Mouse (Mus musculus): ENCODE measurements at regions not wholly inside any gene's neighbourhood (a gene's known extent, or its start where the extent isn't known, plus 50 kb on each side); places are given as distances from the start of the nearest gene placed in this dataset.
A peak's percentile ranks its signal among the peaks of the same experiment; 100 is the strongest.

DNA sequence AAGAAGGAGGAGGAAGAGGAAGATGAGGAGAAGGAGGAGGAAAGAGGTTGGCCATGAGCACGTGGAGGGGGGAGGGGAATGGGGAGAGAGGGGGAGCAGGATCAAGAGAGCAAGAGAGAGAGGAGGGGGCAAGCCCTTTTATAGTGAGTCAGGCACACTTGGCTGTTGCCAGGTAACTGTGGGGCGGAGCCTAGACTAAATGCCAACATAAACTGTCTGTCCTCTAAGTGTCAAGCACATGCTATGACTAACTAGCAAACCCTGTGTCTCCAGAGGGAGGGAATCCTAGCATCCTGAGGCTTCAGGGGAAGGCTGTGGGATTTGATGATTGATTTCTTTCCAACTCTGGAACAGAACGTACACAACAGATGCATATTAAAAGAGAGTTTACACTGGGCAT lies 223.2 kb downstream of the Gadd45g start:
- WGBS: 68% methylated on average over 3 of the region's 3 CpGs
- no peak for DNase-seq (ENCODE audit: low read depth in 1 of 2, low spot score in 2 of 2)
- Histone ChIP-seq H3K27ac (ENCODE audit: insufficient read depth, low read length) (no peak overlapping the region), H3K4me3 (ENCODE audit: extremely low read depth, insufficient read depth, insufficient read length) (no peak overlapping the region), H3K4me1 (ENCODE audit: control insufficient read depth, insufficient read depth, insufficient read length) (peaks cover 27% of the 10 kb centered on the region; the same call in 1 of the 2 replicates), H3K27me3 (ENCODE audit: control insufficient read depth, insufficient read depth, low read length) (no peaks in the 10 kb centered on the region), H3K36me3 (ENCODE audit: control insufficient read depth, insufficient read depth, low read length) (no peaks in the 10 kb centered on the region)
- TF ChIP-seq CTCF (IDR thresholded peaks at IDR 0.05; ENCODE audit: extremely low read depth, insufficient read depth, insufficient read length, insufficient replicate concordance) (no peak), POLR2A (IDR thresholded peaks at IDR 0.05; ENCODE audit: low read depth, low read length) (no peak)

GRCm38 (mm10) chr13:52070731-52071663 lies 224.5 kb downstream of the Gadd45g start:
- WGBS: 51% methylated on average over 19 of the region's 19 CpGs
- Histone ChIP-seq H3K4me3 (ENCODE audit: extremely low read depth, insufficient read depth, insufficient read length) (no peak overlapping the region), H3K4me1 (ENCODE audit: control insufficient read depth, insufficient read depth, insufficient read length) (peaks cover 27% of the 10 kb centered on the region; the same call in 1 of the 2 replicates), H3K36me3 (ENCODE audit: control insufficient read depth, insufficient read depth, low read length) (no peaks in the 10 kb centered on the region), H3K27me3 (ENCODE audit: control insufficient read depth, insufficient read depth, low read length) (no peaks in the 10 kb centered on the region), H3K27ac (ENCODE audit: insufficient read depth, low read length) (no peak overlapping the region)
- TF ChIP-seq CTCF (IDR thresholded peaks at IDR 0.05; ENCODE audit: extremely low read depth, insufficient read depth, insufficient read length, insufficient replicate concordance) (no peak), POLR2A (IDR thresholded peaks at IDR 0.05; ENCODE audit: low read depth, low read length) (no peak)
- DNase-seq (ENCODE audit: low read depth in 1 of 2, low spot score in 2 of 2): no peak

GRCm38 (mm10) chr13:52077616-52078015 lies 231.1 kb downstream of the Gadd45g start:
- H3K4me1 ChIP-seq (ENCODE audit: control insufficient read depth, insufficient read depth, insufficient read length): peaks cover 26% of the 10 kb centered on the region
- DNase-seq (ENCODE audit: low read depth in 1 of 2, low spot score in 2 of 2): no peak
- H3K27me3 ChIP-seq (ENCODE audit: control insufficient read depth, insufficient read depth, low read length): no peaks in the 10 kb centered on the region
- 83% methylated on average over 4 of the region's 4 CpGs for WGBS
- TF ChIP-seq CTCF (IDR thresholded peaks at IDR 0.05; ENCODE audit: extremely low read depth, insufficient read depth, insufficient read length, insufficient replicate concordance): no peak
- TF ChIP-seq POLR2A (IDR thresholded peaks at IDR 0.05; ENCODE audit: low read depth, low read length): no peak
- H3K4me3 ChIP-seq (ENCODE audit: extremely low read depth, insufficient read depth, insufficient read length): no peak overlapping the region
- no peaks in the 10 kb centered on the region for H3K36me3 ChIP-seq (ENCODE audit: control insufficient read depth, insufficient read depth, low read length)
- H3K27ac ChIP-seq (ENCODE audit: insufficient read depth, low read length): no peak overlapping the region

DNA sequence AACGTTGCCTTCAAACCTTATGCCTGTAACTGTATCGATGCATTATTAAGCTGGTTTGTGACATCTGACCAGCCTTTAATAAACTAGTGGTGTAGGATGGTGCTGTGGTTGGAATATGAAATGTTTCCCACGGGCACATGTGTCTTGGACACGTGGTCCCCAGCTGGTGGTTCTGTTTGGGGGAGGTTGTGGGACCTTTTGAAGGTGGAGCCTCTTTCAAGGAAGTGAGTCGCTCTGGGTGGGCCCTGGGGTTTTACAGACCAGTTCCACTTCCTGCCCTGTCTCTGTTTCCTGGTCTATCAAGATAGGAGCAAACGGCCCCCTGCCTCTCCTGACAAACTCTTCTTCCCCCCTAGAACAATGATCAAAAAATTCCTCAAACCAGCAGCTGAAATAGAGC lies 232.1 kb downstream of the Gadd45g start:
- peak; percentile 5; the same call in 1 of the 2 replicates for TF ChIP-seq POLR2A (IDR thresholded peaks at IDR 0.05; ENCODE audit: low read depth, low read length)
- no peak for TF ChIP-seq CTCF (IDR thresholded peaks at IDR 0.05; ENCODE audit: extremely low read depth, insufficient read depth, insufficient read length, insufficient replicate concordance)
- Histone ChIP-seq H3K36me3 (ENCODE audit: control insufficient read depth, insufficient read depth, low read length) (no peaks in the 10 kb centered on the region), H3K27me3 (ENCODE audit: control insufficient read depth, insufficient read depth, low read length) (no peaks in the 10 kb centered on the region), H3K27ac (ENCODE audit: insufficient read depth, low read length) (peak overlapping the region; percentile 78), H3K4me3 (ENCODE audit: extremely low read depth, insufficient read depth, insufficient read length) (no peak overlapping the region), H3K4me1 (ENCODE audit: control insufficient read depth, insufficient read depth, insufficient read length) (peaks cover 31% of the 10 kb centered on the region)
- WGBS: 13% methylated on average over 6 of the region's 6 CpGs
- peak; percentile 67 to 75 for DNase-seq (ENCODE audit: low read depth in 1 of 2, low spot score in 2 of 2)

DNA sequence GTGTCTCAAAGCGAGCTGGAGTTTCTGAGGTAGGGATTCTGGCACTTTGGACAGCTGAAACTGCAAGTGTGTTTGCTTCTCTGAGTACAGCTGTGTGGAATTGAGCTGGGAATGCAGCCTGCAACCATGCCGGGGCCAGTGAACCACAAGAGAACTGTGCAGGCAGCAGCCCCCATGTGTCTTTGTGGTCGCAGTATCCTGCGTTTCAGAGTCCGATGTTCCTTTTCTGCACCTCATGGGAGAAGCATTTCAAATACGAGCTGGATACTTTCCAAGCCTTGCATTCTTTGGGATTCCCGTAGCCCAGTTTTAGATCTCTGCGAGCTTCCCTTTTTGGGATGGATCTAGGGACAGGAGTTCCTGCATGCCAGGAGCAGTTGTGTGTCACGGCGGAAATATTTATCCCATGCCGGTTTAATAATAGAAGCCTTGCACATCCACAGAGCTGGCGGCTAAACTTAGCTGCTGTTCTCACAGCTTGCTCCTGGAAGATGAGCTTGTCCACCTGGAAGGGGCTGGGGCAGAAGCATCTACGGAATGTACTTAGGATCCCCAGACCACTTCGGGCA lies 233.3 kb downstream of the Gadd45g start:
- TF ChIP-seq CTCF (IDR thresholded peaks at IDR 0.05; ENCODE audit: extremely low read depth, insufficient read depth, insufficient read length, insufficient replicate concordance) (no peak), POLR2A (IDR thresholded peaks at IDR 0.05; ENCODE audit: low read depth, low read length) (no peak)
- H3K36me3 ChIP-seq (ENCODE audit: control insufficient read depth, insufficient read depth, low read length): no peaks in the 10 kb centered on the region
- 56% methylated on average over 14 of the region's 14 CpGs for WGBS
- no peak overlapping the region for H3K4me3 ChIP-seq (ENCODE audit: extremely low read depth, insufficient read depth, insufficient read length)
- no peak for DNase-seq (ENCODE audit: low read depth in 1 of 2, low spot score in 2 of 2)
- peaks cover 40% of the 10 kb centered on the region for H3K4me1 ChIP-seq (ENCODE audit: control insufficient read depth, insufficient read depth, insufficient read length)
- H3K27me3 ChIP-seq (ENCODE audit: control insufficient read depth, insufficient read depth, low read length): no peaks in the 10 kb centered on the region
- H3K27ac ChIP-seq (ENCODE audit: insufficient read depth, low read length): peak overlapping the region; percentile 78

- Histone ChIP-seq H3K27ac (ENCODE audit: insufficient read depth, low read length) (peak overlapping the region; percentile 93), H3K4me1 (ENCODE audit: control insufficient read depth, insufficient read depth, insufficient read length) (peaks cover 47% of the 10 kb centered on the region; the same call in 1 of the 2 replicates), H3K4me3 (ENCODE audit: extremely low read depth, insufficient read depth, insufficient read length) (no peak overlapping the region), H3K27me3 (ENCODE audit: control insufficient read depth, insufficient read depth, low read length) (no peaks in the 10 kb centered on the region), H3K36me3 (ENCODE audit: control insufficient read depth, insufficient read depth, low read length) (no peaks in the 10 kb centered on the region)
- 26% methylated on average over 9 of the region's 9 CpGs for WGBS
- no peak for TF ChIP-seq POLR2A (IDR thresholded peaks at IDR 0.05; ENCODE audit: low read depth, low read length)
- no peak for TF ChIP-seq CTCF (IDR thresholded peaks at IDR 0.05; ENCODE audit: extremely low read depth, insufficient read depth, insufficient read length, insufficient replicate concordance)
- peak; percentile 82 to 91 for DNase-seq (ENCODE audit: low read depth in 1 of 2, low spot score in 2 of 2)
Measured at GRCm38 (mm10) chr13:52083601-52084455, 237.3 kb downstream of the Gadd45g start.

Data from spleen, adult 2 months (tissue).